In genomic region chr10:121294471-121294870, GRCm38 (mm10) we compare ENCODE assay signal across 22 mouse cellular contexts. TPM values are rescaled to one million over a fixed set of nuclear protein-coding genes. Genes with fewer than 3 reads are reported as not detected.
DNase-seq lines count a peak whose midpoint lies in the region; ATAC-seq and TF ChIP-seq lines count a peak whose summit lies in the region.
"Had no signal": no experiment of that assay in that cellular context is flagged by ENCODE, and none has a peak within 500 bp of the region (broad histone marks: within the 10 kb centered on the region; RNA-seq: fewer than 3 reads in every experiment).

No protein-coding gene starts in this region.

- no peaks in the 10 kb centered on the region for H3K9me3 ChIP-seq in embryonic facial prominence, embryonic 13.5 days
- 0 out of 2 replicates have a peak, but pooled peaks cover 2% of the 10 kb centered on the region for H3K9me3 ChIP-seq in embryonic facial prominence, embryonic 10.5 days
- peaks cover 3% of the 10 kb centered on the region; the same call in 1 of the 2 replicates for H3K9me3 ChIP-seq in limb, embryonic 12.5 days
- no peaks in the 10 kb centered on the region for H3K9me3 ChIP-seq in limb, embryonic 10.5 days (replicated peaks)
- H3K9me3 ChIP-seq: hindbrain, embryonic 10.5 days; stomach, embryonic 15.5 days had no signal

- TF ChIP-seq CTCF in testis, adult 2 months (IDR thresholded peaks at IDR 0.05; ENCODE audit: control insufficient read depth, insufficient read depth, insufficient replicate concordance, low read depth, low read length): no peak

- no peak for TF ChIP-seq POLR2A in testis, adult 2 months (IDR thresholded peaks at IDR 0.05; ENCODE audit: control insufficient read depth, low read depth, low read length)

- peaks cover 2% of the 10 kb centered on the region; the same call in 1 of the 2 replicates for H3K36me3 ChIP-seq in embryonic facial prominence, embryonic 13.5 days
- 0 out of 2 replicates have a peak, but pooled peaks cover 2% of the 10 kb centered on the region for H3K36me3 ChIP-seq in embryonic facial prominence, embryonic 10.5 days (replicated peaks)
- no peaks in the 10 kb centered on the region for H3K36me3 ChIP-seq in limb, embryonic 12.5 days
- no peaks in the 10 kb centered on the region for H3K36me3 ChIP-seq in limb, embryonic 10.5 days
- no peaks in the 10 kb centered on the region for H3K36me3 ChIP-seq in testis, adult 2 months (ENCODE audit: control insufficient read depth, insufficient read depth, low read length)
- H3K36me3 ChIP-seq: stomach, embryonic 15.5 days had no signal

- 81% methylated on average over 16 of the region's 16 CpGs for WGBS in embryonic facial prominence, embryonic 13.5 days
- WGBS in embryonic facial prominence, embryonic 10.5 days: 81% methylated on average over 16 of the region's 16 CpGs
- 80% methylated on average over 16 of the region's 16 CpGs for WGBS in limb, embryonic 12.5 days
- 78% methylated on average over 16 of the region's 16 CpGs for WGBS in limb, embryonic 10.5 days

- no peaks in the 10 kb centered on the region for H3K27me3 ChIP-seq in embryonic facial prominence, embryonic 13.5 days
- H3K27me3 ChIP-seq in embryonic facial prominence, embryonic 10.5 days (replicated peaks; ENCODE audit: low read depth, poor library complexity, severe bottlenecking): peaks cover 12% of the 10 kb centered on the region
- no peaks in the 10 kb centered on the region for H3K27me3 ChIP-seq in limb, embryonic 12.5 days
- no peaks in the 10 kb centered on the region for H3K27me3 ChIP-seq in limb, embryonic 10.5 days (ENCODE audit: low read depth, poor library complexity, severe bottlenecking)
- no peaks in the 10 kb centered on the region for H3K27me3 ChIP-seq in testis, adult 2 months (ENCODE audit: control insufficient read depth, insufficient read depth, low read length)
- H3K27me3 ChIP-seq: stomach, embryonic 15.5 days had no signal

- peaks cover 9% of the 10 kb centered on the region; the same call in 1 of the 2 replicates for H3K4me1 ChIP-seq in embryonic facial prominence, embryonic 13.5 days
- H3K4me1 ChIP-seq in embryonic facial prominence, embryonic 10.5 days: peaks cover 26% of the 10 kb centered on the region
- H3K4me1 ChIP-seq in limb, embryonic 12.5 days (replicated peaks): peaks cover 11% of the 10 kb centered on the region; the same call in 1 of the 2 replicates
- peaks cover 18% of the 10 kb centered on the region for H3K4me1 ChIP-seq in limb, embryonic 10.5 days
- H3K4me1 ChIP-seq in testis, adult 2 months (ENCODE audit: control insufficient read depth, insufficient read depth, low read length): peaks cover 12% of the 10 kb centered on the region

- H3K27ac ChIP-seq in embryonic facial prominence, embryonic 13.5 days: no peak overlapping the region
- H3K27ac ChIP-seq in embryonic facial prominence, embryonic 10.5 days (replicated peaks): no peak overlapping the region
- no peak overlapping the region for H3K27ac ChIP-seq in limb, embryonic 12.5 days
- no peak overlapping the region for H3K27ac ChIP-seq in limb, embryonic 10.5 days
- no peak overlapping the region for H3K27ac ChIP-seq in testis, adult 2 months (ENCODE audit: control insufficient read depth, insufficient read depth, low read depth, low read length)
- H3K27ac ChIP-seq: hindbrain, embryonic 10.5 days; hindbrain, postnatal 0 days; macrophage; stomach, embryonic 15.5 days had no signal

- H3K4me3 ChIP-seq in embryonic facial prominence, embryonic 13.5 days: no peak overlapping the region
- H3K4me3 ChIP-seq in embryonic facial prominence, embryonic 10.5 days: no peak overlapping the region
- no peak overlapping the region for H3K4me3 ChIP-seq in limb, embryonic 12.5 days (replicated peaks)
- no peak overlapping the region for H3K4me3 ChIP-seq in limb, embryonic 10.5 days
- H3K4me3 ChIP-seq in testis, adult 2 months (ENCODE audit: control insufficient read depth, low read depth, low read length): peak overlapping the region; percentile 31
- H3K4me3 ChIP-seq: erythroblast, embryonic 14.5 days; hindbrain, embryonic 10.5 days; stomach, embryonic 15.5 days had no signal

- H3K4me2 ChIP-seq in embryonic facial prominence, embryonic 13.5 days: no peak overlapping the region
- H3K4me2 ChIP-seq in limb, embryonic 12.5 days: peak overlapping the region; percentile 3; the same call in 1 of the 2 replicates
- H3K4me2 ChIP-seq: stomach, embryonic 15.5 days had no signal

- DNase-seq in embryonic facial prominence, embryonic 10.5 days (ENCODE audit: low spot score): no peak
- no peak for DNase-seq in limb, embryonic 10.5 days (ENCODE audit: low spot score)
- DNase-seq in testis, postnatal 14 days (ENCODE audit: low spot score): no peak
- DNase-seq: cerebellum, adult 9-10 months; gastrocnemius, postnatal 10 days; kidney, adult 18-20 months; kidney, postnatal 4 days; layer of hippocampus, adult 9-11 months; lung, adult 2 months; midbrain, embryonic 14.5 days; spleen, adult 18-20 months; thymus, postnatal 14 days had no signal

- ATAC-seq in embryonic facial prominence, embryonic 13.5 days (ENCODE audit: insufficient number of reproducible peaks, insufficient read depth, low FRiP score, low TSS enrichment, low read depth): no peak
- no peak for ATAC-seq in limb, embryonic 12.5 days (ENCODE audit: insufficient number of reproducible peaks, insufficient read depth, low FRiP score, low TSS enrichment, low read depth)
- no peak for ATAC-seq in activated CD4-positive, CD25-positive, alpha-beta regulatory T cell, adult 4 months
- ATAC-seq: forebrain, embryonic 14.5 days; hindbrain, postnatal 0 days had no signal

- 0 out of 2 replicates have a peak overlapping the region, but pooled peaks have one; percentile 3 for H3K9ac ChIP-seq in embryonic facial prominence, embryonic 13.5 days
- no peak overlapping the region for H3K9ac ChIP-seq in limb, embryonic 12.5 days (replicated peaks)
- H3K9ac ChIP-seq: stomach, embryonic 15.5 days had no signal

RNA-seq across cellular contexts. Expression of gene Tbc1d30, which starts 56.6 kb away (rescaled TPM):
- 1.6 and 2.1 TPM in 2 replicates for polyA plus RNA-seq in embryonic facial prominence, embryonic 13.5 days (2015; fragmentation: Nextera tagmentation; extraction: Ambion mirVana)
- polyA plus RNA-seq in embryonic facial prominence, embryonic 10.5 days (2016; fragmentation: Nextera tagmentation; extraction: Ambion mirVana): 1.8 and 2.3 TPM in 2 replicates
- 0.63 and 0.77 TPM in 2 replicates for polyA plus RNA-seq in limb, embryonic 12.5 days (2016; fragmentation: Nextera tagmentation; extraction: Ambion mirVana)
- 0.26 and 0.50 TPM in 2 replicates for polyA plus RNA-seq in limb, embryonic 10.5 days (2016; fragmentation: Nextera tagmentation; extraction: Ambion mirVana)
- polyA plus RNA-seq in testis, adult 2 months (2012; rRNA removed): 1.1 and 1.3 TPM in 2 replicates
- polyA plus RNA-seq in activated CD4-positive, CD25-positive, alpha-beta regulatory T cell, adult 4 months (2017; shearing (Covaris generic)): 1 to 10 TPM; 5.0 to 5.7 TPM
- polyA plus RNA-seq: erythroblast, embryonic 14.5 days had no signal
